Mouse (Mus musculus) hindbrain, embryonic 16.5 days (tissue): ENCODE data around the gene Pck2. TPM values are rescaled to one million over a fixed set of nuclear protein-coding genes. Genes with fewer than 3 reads are reported as not detected.

Experiments used
- ATAC-seq: fragments of 200-750 bp; cut with Nextera tagmentation; 2 replicates; pipeline ENCODE4 v1.8.0; 2017; ENCODE audit warnings: moderate TSS enrichment, moderate library complexity
- H3K27ac ChIP-seq: fragments of 300-500 bp; sonication (generic); 2 replicates; pipeline ENCODE4 v1.5.1; 2014; ENCODE audit warnings: low read depth, mild to moderate bottlenecking, control low read depth, low read length, moderate library complexity
- H3K27me3 ChIP-seq: fragments of 300-500 bp; sonication (generic); replicated peaks from 2 replicates; pipeline ENCODE4 v1.6.1; 2014; ENCODE audit warnings: low read length; ENCODE audit not compliant: control insufficient read depth, insufficient read depth
- H3K36me3 ChIP-seq: fragments of 300-500 bp; sonication (generic); 2 replicates; pipeline ENCODE4 v1.6.1; 2014; ENCODE audit warnings: mild to moderate bottlenecking, low read length, moderate library complexity, mixed read lengths; ENCODE audit not compliant: control insufficient read depth, insufficient read depth
- H3K4me1 ChIP-seq: fragments of 300-500 bp; sonication (generic); 2 replicates; pipeline ENCODE4 v1.6.1; 2014; ENCODE audit warnings: low read depth, low read length; ENCODE audit not compliant: control insufficient read depth, insufficient read depth
- H3K4me2 ChIP-seq: fragments of 300-500 bp; sonication (generic); 2 replicates; pipeline ENCODE4 v1.6.1; 2014; ENCODE audit warnings: mild to moderate bottlenecking, low read length, control low read depth, moderate library complexity
- H3K4me3 ChIP-seq: fragments of 300-500 bp; sonication (generic); 2 replicates; pipeline ENCODE4 v1.5.1; 2014; ENCODE audit warnings: mild to moderate bottlenecking, low read length, control low read depth, moderate library complexity
- H3K9ac ChIP-seq: fragments of 300-500 bp; sonication (generic); 2 replicates; pipeline ENCODE4 v1.6.1; 2014; ENCODE audit warnings: low read depth, mild to moderate bottlenecking, control low read depth, low read length, moderate library complexity
- H3K9me3 ChIP-seq: fragments of 300-500 bp; sonication (generic); 2 replicates; pipeline ENCODE4 v1.6.1; 2014; ENCODE audit warnings: mild to moderate bottlenecking, low read length, moderate library complexity; ENCODE audit not compliant: control insufficient read depth
- WGBS: fragments of 180-500 bp; shearing (Covaris S2); extraction: QIAGEN DNeasy Blood & Tissue Kit; methylation state at CpG from one replicate; pipeline ENCODE4 v1.1.7; 2014; 5-methylcytosine and 5-hydroxymethylcytosine counted together
- polyA plus RNA-seq: library from polyadenylated mRNA; unstranded; fragments of >200 nt; fragmentation: Nextera tagmentation; extraction: Ambion mirVana; gene quantifications from 2 replicates; pipeline ENCODE4 v1.2.1, GENCODE M21; 2015

Gene Pck2
- polyA plus RNA-seq, 1 experiment from 2014 or later, result 32.4 TPM

- WGBS, result 95% methylated on average over 21 of the region's 21 CpGs
- peaks cover 1% of the 10 kb centered on the region for H3K4me1 ChIP-seq
These were observed 58.7 kb downstream of the Pck2 start for GRCm38 (mm10) chr14:55598521-55599390.

More at GRCm38 (mm10) chr14:55598521-55599390, 58.7 kb downstream of the Pck2 start:
- ATAC-seq, result no peak
- Histone ChIP-seq H3K9ac (no peak overlapping the region), H3K4me3 (no peak overlapping the region), H3K27ac (no peak overlapping the region), H3K27me3 (no peaks in the 10 kb centered on the region), H3K4me2 (no peak overlapping the region), H3K36me3 (peaks cover 56% of the 10 kb centered on the region), H3K9me3 (no peaks in the 10 kb centered on the region)

Other genes starting within 250 kb of the Pck2 start
- gene Dhrs4, start 61.5 kb upstream of the Pck2 start, polyA plus RNA-seq, result 28.6 and 29.5 TPM in 2 replicates
- gene Carmil3, start 49.6 kb upstream of the Pck2 start, polyA plus RNA-seq, result 22.9 and 26.2 TPM in 2 replicates
- gene Cpne6, start 29.8 kb upstream of the Pck2 start, polyA plus RNA-seq, result 10.2 and 11.7 TPM in 2 replicates
- gene Nrl, start 15.3 kb upstream of the Pck2 start, polyA plus RNA-seq, result 0.15 and 0.23 TPM in 2 replicates
- gene Dcaf11, start 19.7 kb downstream of the Pck2 start, polyA plus RNA-seq, result 110 and 127 TPM in 2 replicates
- 0.89 and 1.4 TPM in 2 replicates for gene A730061H03Rik, start 20.1 kb downstream of the Pck2 start, polyA plus RNA-seq
- 0.26 and 1.4 TPM in 2 replicates for gene Fitm1, start 35.4 kb downstream of the Pck2 start, polyA plus RNA-seq
- 223 and 230 TPM in 2 replicates for gene Psme1, start 37.9 kb downstream of the Pck2 start, polyA plus RNA-seq
- gene Emc9, start 45.0 kb downstream of the Pck2 start, polyA plus RNA-seq, result 49.4 and 64.2 TPM in 2 replicates
- 170 and 173 TPM in 2 replicates for gene Psme2, start 50.8 kb downstream of the Pck2 start, polyA plus RNA-seq
- gene Rnf31, start 51.4 kb downstream of the Pck2 start, polyA plus RNA-seq, result 18.2 and 20.3 TPM in 2 replicates
- gene Irf9, start 63.3 kb downstream of the Pck2 start, polyA plus RNA-seq, result 9.7 and 10.6 TPM in 2 replicates
- gene Rec8, start 77.8 kb downstream of the Pck2 start, polyA plus RNA-seq, result 16.8 and 20.2 TPM in 2 replicates
- 116 and 131 TPM in 2 replicates for gene Ipo4, start 95.7 kb downstream of the Pck2 start, polyA plus RNA-seq
- gene Gm49378, start 97.6 kb downstream of the Pck2 start, polyA plus RNA-seq, result 1.5 and 1.6 TPM in 2 replicates
- gene Tm9sf1, start 103.5 kb downstream of the Pck2 start, polyA plus RNA-seq, result 68.7 and 72.1 TPM in 2 replicates
- gene Tssk4, start 109.9 kb downstream of the Pck2 start, polyA plus RNA-seq, result 0.32 and 0.53 TPM in 2 replicates
- gene Mdp1, start 120.2 kb downstream of the Pck2 start, polyA plus RNA-seq, result 77.2 and 82.8 TPM in 2 replicates
- gene Gmpr2, start 131.7 kb downstream of the Pck2 start, polyA plus RNA-seq, result 48.6 and 50.4 TPM in 2 replicates
- gene Nedd8, start 131.9 kb downstream of the Pck2 start, polyA plus RNA-seq, result 567 and 599 TPM in 2 replicates
- 25.3 and 25.7 TPM in 2 replicates for gene Tinf2, start 141.6 kb downstream of the Pck2 start, polyA plus RNA-seq
- gene Tgm1, start 173.7 kb downstream of the Pck2 start, polyA plus RNA-seq, result 0.20 and 0.41 TPM in 2 replicates
- gene Rabggta, start 182.0 kb downstream of the Pck2 start, polyA plus RNA-seq, result 60.3 and 65.8 TPM in 2 replicates
- gene Dhrs1, start 205.4 kb downstream of the Pck2 start, polyA plus RNA-seq, result 85.9 and 90.3 TPM in 2 replicates
- 27.1 and 27.9 TPM in 2 replicates for gene Nop9, start 205.4 kb downstream of the Pck2 start, polyA plus RNA-seq
- 0.17 and 0.63 TPM in 2 replicates for gene Cideb, start 218.2 kb downstream of the Pck2 start, polyA plus RNA-seq
- gene Ltb4r2, start 221.2 kb downstream of the Pck2 start, polyA plus RNA-seq, result 0.47 and 0.66 TPM in 2 replicates
- gene Ltb4r1, start 225.7 kb downstream of the Pck2 start, polyA plus RNA-seq, result 0.22 and 0.79 TPM in 2 replicates
- gene Adcy4, start 243.8 kb downstream of the Pck2 start, polyA plus RNA-seq, result 3.5 and 5.1 TPM in 2 replicates
- gene Ripk3, start 248.6 kb downstream of the Pck2 start, polyA plus RNA-seq, result 2.3 and 3.6 TPM in 2 replicates